21 mouse cellular contexts compared by ENCODE assay signal in the genomic region with DNA sequence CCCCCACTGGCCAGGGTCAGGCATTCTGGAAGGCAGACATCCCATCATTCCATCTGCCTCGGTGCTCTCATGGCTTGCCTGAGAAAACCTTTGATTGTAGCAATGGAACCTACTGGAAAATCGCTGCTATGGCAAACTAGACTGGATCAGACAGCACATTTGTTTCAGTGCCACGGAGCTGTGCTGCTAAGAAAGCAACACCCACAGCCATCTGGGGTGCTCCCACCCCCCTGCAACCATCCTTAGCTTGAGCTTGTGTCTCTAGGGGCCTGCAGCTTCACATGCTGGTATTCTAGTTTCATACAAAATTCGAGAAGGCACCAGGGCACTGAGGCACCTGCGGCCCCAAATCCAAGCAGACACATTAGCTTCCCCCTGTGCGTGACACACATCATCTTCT. TPM values are rescaled to one million over a fixed set of nuclear protein-coding genes. Genes with fewer than 3 reads are reported as not detected.
DNase-seq lines count a peak whose midpoint lies in the region; ATAC-seq and TF ChIP-seq lines count a peak whose summit lies in the region.
"Had no signal": no experiment of that assay in that cellular context is flagged by ENCODE, and none has a peak within 500 bp of the region (broad histone marks: within the 10 kb centered on the region; RNA-seq: fewer than 3 reads in every experiment).

No protein-coding gene starts in this region.

- WGBS in forebrain, postnatal 0 days = 78% methylated on average over 6 of the region's 6 CpGs
- WGBS in forebrain, embryonic 14.5 days = 85% methylated on average over 6 of the region's 6 CpGs

- peak; percentile 42 for ATAC-seq in forebrain, postnatal 0 days
- no peak for ATAC-seq in forebrain, embryonic 14.5 days
- ATAC-seq: CD4-positive, CD25-positive, alpha-beta regulatory T cell, adult 4 months; intestine, embryonic 16.5 days; liver, postnatal 0 days had no signal

- H3K4me3 ChIP-seq in forebrain, postnatal 0 days (ENCODE audit: low read depth, low read length) = no peak overlapping the region
- no peak overlapping the region for H3K4me3 ChIP-seq in forebrain, embryonic 14.5 days (ENCODE audit: low read depth, low read length)
- H3K4me3 ChIP-seq: forebrain, embryonic 10.5 days; kidney, embryonic 15.5 days; limb, embryonic 15.5 days had no signal

- no peak overlapping the region for H3K27ac ChIP-seq in forebrain, postnatal 0 days (ENCODE audit: low read depth, low read length)
- no peak overlapping the region for H3K27ac ChIP-seq in forebrain, embryonic 14.5 days (ENCODE audit: low read depth, low read length)
- H3K27ac ChIP-seq: forebrain, embryonic 10.5 days; hindbrain, embryonic 14.5 days; kidney, embryonic 15.5 days; limb, embryonic 15.5 days had no signal

- no peak for TF ChIP-seq CTCF in forebrain, postnatal 0 days (IDR thresholded peaks at IDR 0.05; ENCODE audit: low read depth)

- no peaks in the 10 kb centered on the region for H3K27me3 ChIP-seq in forebrain, postnatal 0 days (ENCODE audit: insufficient read depth, low read length)
- no peaks in the 10 kb centered on the region for H3K27me3 ChIP-seq in forebrain, embryonic 14.5 days (replicated peaks; ENCODE audit: control insufficient read depth, insufficient read depth, low read length)
- H3K27me3 ChIP-seq: kidney, embryonic 15.5 days; limb, embryonic 15.5 days had no signal

- DNase-seq in forebrain, postnatal 0 days = no peak
- no peak for DNase-seq in forebrain, embryonic 14.5 days (ENCODE audit: low spot score)
- DNase-seq in frontal cortex, adult 2 months (ENCODE audit: extremely low spot score in 1 of 2, low spot score in 1 of 2) = peak; percentile 73 to 79
- DNase-seq in layer of hippocampus, postnatal 36 days = peak; percentile 72 to 75
- peak; percentile 70 to 78 for DNase-seq in right cerebral cortex, adult 2 months (ENCODE audit: low spot score in 2 of 2)
- no peak for DNase-seq in natural killer cell, adult 2 months (ENCODE audit: low spot score in 2 of 2)
- no peak for DNase-seq in heart, postnatal 25 days (ENCODE audit: low spot score)
- no peak for DNase-seq in thymus, postnatal 4 days
- DNase-seq: adrenal gland, adult 2 months; cerebellum, postnatal 10 days; heart, postnatal 14 days; liver, postnatal 0 days; thymus, postnatal 36 days had no signal

- no peaks in the 10 kb centered on the region for H3K9me3 ChIP-seq in forebrain, postnatal 0 days (ENCODE audit: low read length)
- H3K9me3 ChIP-seq in forebrain, embryonic 14.5 days (replicated peaks; ENCODE audit: control insufficient read depth, low read length) = no peaks in the 10 kb centered on the region
- H3K9me3 ChIP-seq: G1E; kidney, embryonic 15.5 days; limb, embryonic 15.5 days had no signal

- no peaks in the 10 kb centered on the region for H3K4me1 ChIP-seq in forebrain, postnatal 0 days (ENCODE audit: insufficient read depth)
- H3K4me1 ChIP-seq in forebrain, embryonic 14.5 days (ENCODE audit: control insufficient read depth, insufficient read depth, low read length) = no peaks in the 10 kb centered on the region
- H3K4me1 ChIP-seq: kidney, embryonic 15.5 days; limb, embryonic 15.5 days had no signal

- H3K4me2 ChIP-seq in forebrain, postnatal 0 days (ENCODE audit: low read depth) = no peak overlapping the region
- H3K4me2 ChIP-seq in forebrain, embryonic 14.5 days (ENCODE audit: low read length) = no peak overlapping the region
- H3K4me2 ChIP-seq: heart, embryonic 11.5 days; hindbrain, embryonic 14.5 days; kidney, embryonic 15.5 days; limb, embryonic 15.5 days had no signal

- H3K36me3 ChIP-seq in forebrain, postnatal 0 days (ENCODE audit: insufficient read depth) = no peaks in the 10 kb centered on the region
- no peaks in the 10 kb centered on the region for H3K36me3 ChIP-seq in forebrain, embryonic 14.5 days (ENCODE audit: control insufficient read depth, insufficient read depth, low read length)
- H3K36me3 ChIP-seq: forebrain, embryonic 10.5 days; G1E; kidney, embryonic 15.5 days; limb, embryonic 15.5 days had no signal

- H3K9ac ChIP-seq in forebrain, postnatal 0 days = no peak overlapping the region
- no peak overlapping the region for H3K9ac ChIP-seq in forebrain, embryonic 14.5 days (ENCODE audit: low read length)
- H3K9ac ChIP-seq: hindbrain, embryonic 14.5 days; kidney, embryonic 15.5 days; limb, embryonic 15.5 days; liver, postnatal 0 days had no signal

- intact Hi-C loops in heart, postnatal 25 days (cut with DNase I) = no loop called here

RNA-seq across cellular contexts. Expression of gene Lgi1, which starts 27.1 kb away (rescaled TPM):
- total RNA-seq in forebrain, postnatal 0 days (2014; rRNA removed) = 19.2 and 20.3 TPM in 2 replicates
- 19.3 and 25.7 TPM in 2 replicates for polyA plus RNA-seq in forebrain, postnatal 0 days (2015; fragmentation: Nextera tagmentation; extraction: Ambion mirVana)
- polyA plus RNA-seq in forebrain, embryonic 14.5 days (2014; fragmentation: Nextera tagmentation; extraction: Ambion mirVana) = 8.8 and 13.3 TPM in 2 replicates
- polyA plus RNA-seq in frontal cortex, adult 2 months (2012; rRNA removed) = 64.9 and 72.0 TPM in 2 replicates
- total RNA-seq in layer of hippocampus, postnatal 36 days (2021) = 100 to 1,000 TPM; 189 to 201 TPM
- total RNA-seq in heart, postnatal 25 days (2021) = 1 to 10 TPM; 2.9 to 5.0 TPM
- polyA plus RNA-seq: G1E; liver, postnatal 0 days had no signal

Comparison
In these comparisons a context has a peak if more than half of its experiments do, and no peak if none do; other contexts are left out.
1. DNase-seq: peak in frontal cortex, adult 2 months (2 of 2), layer of hippocampus, postnatal 36 days (2 of 2) and right cerebral cortex, adult 2 months (2 of 2); none in forebrain, postnatal 0 days (single experiment), forebrain, embryonic 14.5 days (single experiment), natural killer cell, adult 2 months (0 of 2), heart, postnatal 25 days (single experiment) and thymus, postnatal 4 days (single experiment).